Mouse (Mus musculus) natural killer cell, adult 2 months (primary cell): ENCODE measurements at regions not wholly inside any gene's neighbourhood (a gene's known extent, or its start where the extent isn't known, plus 50 kb on each side); places are given as distances from the start of the nearest gene placed in this dataset.
"Not testable (repeated sequence)": the region's sequence is repeated elsewhere in the genome, so short reads cannot be mapped to it uniquely, and the experiment has no call there.

Source experiments
- DNase-seq, 2 experiments: peaks; one replicate each; pipeline ENCODE4 v3.0.0; 2022; ENCODE audit warnings: low spot score in 2 of 2

GRCm38 (mm10) chr7:29639591-29639990, 87.2 kb downstream of the Catsperg2 start:
- not testable (repeated sequence) for DNase-seq

- no peak for DNase-seq
Observed at GRCm38 (mm10) chr7:29602356-29602755, 83.9 kb upstream of the Sipa1l3 start.

- no peak for DNase-seq
Observed at GRCm38 (mm10) chr7:29601337-29601736, 82.9 kb upstream of the Sipa1l3 start.

DNA sequence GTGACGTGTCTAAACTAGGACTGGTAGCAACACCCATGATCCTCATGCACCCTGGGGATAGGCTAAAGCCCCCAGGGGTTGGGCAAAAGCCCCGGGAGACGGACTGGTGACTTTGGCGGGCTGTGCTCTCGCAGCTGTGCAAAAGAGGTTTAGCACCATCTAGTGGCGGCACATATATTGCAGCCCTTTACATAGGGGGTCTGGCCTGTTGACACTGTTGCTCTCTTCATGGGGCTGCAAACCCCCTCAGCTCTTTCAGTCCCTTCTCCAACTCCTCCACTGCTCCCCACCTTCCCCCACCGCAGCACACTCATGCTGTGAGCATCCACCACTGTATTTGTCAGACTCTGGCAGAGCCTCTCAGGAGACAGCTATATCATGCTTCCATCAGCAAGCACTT, 78.8 kb upstream of the Sipa1l3 start:
- DNase-seq: peak; percentile 5 to 27

- DNase-seq: no peak
Observed at GRCm38 (mm10) chr7:29578128-29578527, 59.7 kb upstream of the Sipa1l3 start.

DNA sequence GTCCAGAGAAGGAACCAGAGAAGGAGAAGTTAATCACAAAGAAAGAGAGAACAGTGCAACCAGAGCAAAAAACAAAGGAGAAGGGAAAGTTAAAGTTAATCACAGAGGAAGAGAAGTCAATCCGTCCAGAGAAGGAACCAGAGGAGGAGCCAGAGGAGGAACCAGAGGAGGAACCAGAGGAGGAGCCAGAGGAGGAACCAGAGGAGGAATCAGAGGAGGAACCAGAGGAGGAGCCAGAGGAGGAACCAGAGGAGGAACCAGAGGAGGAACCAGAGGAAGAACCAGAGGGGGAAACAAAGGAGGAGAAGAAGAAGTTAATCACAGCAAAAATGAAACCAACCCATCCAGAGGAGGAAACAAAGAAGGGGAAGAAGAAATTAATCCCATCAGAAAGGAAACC, 57.2 kb upstream of the Sipa1l3 start:
- no peak for DNase-seq
